Mouse (Mus musculus): ENCODE results near the gene Bap1.

Bap1 gene

GRCm38 (mm10) chr14:31251084-31251604, at the start of gene Bap1, which contains the start of gene Phf7:
Gene Bap1 (plus strand): TSS chr14:31251450.
Gene Phf7 (minus strand): TSS chr14:31251317.
- DNase-seq (ENCODE audit: low spot score in 2 of 2): peak; percentile 92 to 97

GRCm38 (mm10) chr14:31204844-31205243, 46.4 kb upstream of the Bap1 start:
- no peak for DNase-seq (ENCODE audit: low spot score in 2 of 2)

- DNase-seq (ENCODE audit: low spot score in 2 of 2): no peak
Measured at GRCm38 (mm10) chr14:31205244-31205561, 46.0 kb upstream of the Bap1 start.

GRCm38 (mm10) chr14:31205562-31206467, 45.4 kb upstream of the Bap1 start:
- DNase-seq (ENCODE audit: low spot score in 2 of 2): peak in 1 of 2 experiments; percentile 46

GRCm38 (mm10) chr14:31206472-31206981, 44.7 kb upstream of the Bap1 start:
- DNase-seq (ENCODE audit: low spot score in 2 of 2): peak; percentile 92 to 94

- no peak for DNase-seq (ENCODE audit: low spot score in 2 of 2)
Measured at GRCm38 (mm10) chr14:31207070-31207830, 44.0 kb upstream of the Bap1 start.

GRCm38 (mm10) chr14:31208084-31208483, 43.2 kb upstream of the Bap1 start, which contains the start of gene Tnnc1:
Gene Tnnc1 (plus strand): TSS chr14:31208312.
- no peak for DNase-seq (ENCODE audit: low spot score in 2 of 2)

GRCm38 (mm10) chr14:31209133-31209557, 42.1 kb upstream of the Bap1 start:
- DNase-seq (ENCODE audit: low spot score in 2 of 2): no peak

GRCm38 (mm10) chr14:31211854-31212253, 39.4 kb upstream of the Bap1 start:
- no peak for DNase-seq (ENCODE audit: low spot score in 2 of 2)

GRCm38 (mm10) chr14:31212499-31212898, 38.8 kb upstream of the Bap1 start:
- DNase-seq (ENCODE audit: low spot score in 2 of 2): no peak

- no peak for DNase-seq (ENCODE audit: low spot score in 2 of 2)
Measured at GRCm38 (mm10) chr14:31213868-31214267, 37.4 kb upstream of the Bap1 start.

GRCm38 (mm10) chr14:31214684-31215083, 36.6 kb upstream of the Bap1 start:
- DNase-seq (ENCODE audit: low spot score in 2 of 2): no peak

- DNase-seq (ENCODE audit: low spot score in 2 of 2): peak in 1 of 2 experiments; percentile 41
Measured at GRCm38 (mm10) chr14:31215157-31216002, 35.9 kb upstream of the Bap1 start.

GRCm38 (mm10) chr14:31216846-31217245, 34.4 kb upstream of the Bap1 start, which contains the start of gene Nisch:
Gene Nisch (minus strand): TSS chr14:31216946.
- DNase-seq (ENCODE audit: low spot score in 2 of 2): no peak

GRCm38 (mm10) chr14:31217666-31218065, 33.6 kb upstream of the Bap1 start, which contains the start of gene Sema3g:
Gene Sema3g (plus strand): TSS chr14:31217860.
- peak in 1 of 2 experiments; percentile 45 for DNase-seq (ENCODE audit: low spot score in 2 of 2)

GRCm38 (mm10) chr14:31226978-31227377, 24.3 kb upstream of the Bap1 start:
- peak in 1 of 2 experiments; percentile 58 for DNase-seq (ENCODE audit: low spot score in 2 of 2)

- no peak for DNase-seq (ENCODE audit: low spot score in 2 of 2)
Measured at GRCm38 (mm10) chr14:31228234-31228633, 23.0 kb upstream of the Bap1 start.

- no peak for DNase-seq (ENCODE audit: low spot score in 2 of 2)
Measured at GRCm38 (mm10) chr14:31230442-31230841, 20.8 kb upstream of the Bap1 start.

GRCm38 (mm10) chr14:31232404-31233069, 18.7 kb upstream of the Bap1 start:
- DNase-seq (ENCODE audit: low spot score in 2 of 2): no peak
